11 mouse cellular contexts compared by ENCODE assay signal in genomic region chr9:63610231-63610630, GRCm38 (mm10). TPM values are rescaled to one million over a fixed set of nuclear protein-coding genes. Genes with fewer than 3 reads are reported as not detected.
DNase-seq lines count a peak whose midpoint lies in the region; ATAC-seq and TF ChIP-seq lines count a peak whose summit lies in the region.
"Had no signal": no experiment of that assay in that cellular context is flagged by ENCODE, and none has a peak within 500 bp of the region (broad histone marks: within the 10 kb centered on the region; RNA-seq: fewer than 3 reads in every experiment).

No protein-coding gene starts in this region.

- no peak; the same call in 1 of the 2 replicates for TF ChIP-seq CTCF in heart, postnatal 0 days (IDR thresholded peaks at IDR 0.05; ENCODE audit: low read depth)

- no peak for DNase-seq in heart, postnatal 0 days (ENCODE audit: low spot score)
- peak; percentile 78 for DNase-seq in midbrain, embryonic 11.5 days (ENCODE audit: low spot score, missing footprints)
- DNase-seq in layer of hippocampus, adult 9-11 months = no peak
- no peak for DNase-seq in heart, postnatal 36 days
- DNase-seq: cerebellum, adult 8-10 months had no signal

- peaks cover 43% of the 10 kb centered on the region for H3K4me1 ChIP-seq in heart, postnatal 0 days (ENCODE audit: control insufficient read depth, insufficient read depth)
- H3K4me1 ChIP-seq in heart, embryonic 12.5 days (replicated peaks) = peaks cover 43% of the 10 kb centered on the region
- peaks cover 28% of the 10 kb centered on the region for H3K4me1 ChIP-seq in midbrain, embryonic 11.5 days (ENCODE audit: control insufficient read depth, insufficient read depth, low read length)
- peaks cover 19% of the 10 kb centered on the region for H3K4me1 ChIP-seq in midbrain, embryonic 15.5 days
- peaks cover 59% of the 10 kb centered on the region for H3K4me1 ChIP-seq in embryonic facial prominence, embryonic 13.5 days
- peaks cover 43% of the 10 kb centered on the region for H3K4me1 ChIP-seq in neural tube, embryonic 15.5 days

- no peak overlapping the region for H3K4me2 ChIP-seq in heart, postnatal 0 days (ENCODE audit: low read depth, low read length)
- no peak overlapping the region for H3K4me2 ChIP-seq in heart, embryonic 12.5 days
- no peak overlapping the region for H3K4me2 ChIP-seq in midbrain, embryonic 11.5 days
- H3K4me2 ChIP-seq in midbrain, embryonic 15.5 days = no peak overlapping the region
- 0 out of 2 replicates have a peak overlapping the region, but pooled peaks have one; percentile 45 for H3K4me2 ChIP-seq in embryonic facial prominence, embryonic 13.5 days
- H3K4me2 ChIP-seq in neural tube, embryonic 15.5 days = no peak overlapping the region

- TF ChIP-seq EP300 in heart, postnatal 0 days (IDR thresholded peaks at IDR 0.05; ENCODE audit: low read depth) = no peak

- no peak overlapping the region for H3K9ac ChIP-seq in heart, postnatal 0 days (replicated peaks; ENCODE audit: low read depth, low read length)
- no peak overlapping the region for H3K9ac ChIP-seq in heart, embryonic 12.5 days
- H3K9ac ChIP-seq in midbrain, embryonic 11.5 days (ENCODE audit: low read length) = no peak overlapping the region
- H3K9ac ChIP-seq in midbrain, embryonic 15.5 days = no peak overlapping the region
- no peak overlapping the region for H3K9ac ChIP-seq in embryonic facial prominence, embryonic 13.5 days
- no peak overlapping the region for H3K9ac ChIP-seq in neural tube, embryonic 15.5 days (replicated peaks)
- H3K9ac ChIP-seq: midbrain, embryonic 12.5 days had no signal

- H3K27ac ChIP-seq in heart, postnatal 0 days (ENCODE audit: low read depth) = peak overlapping the region; percentile 81; the same call in 1 of the 2 replicates
- no peak overlapping the region for H3K27ac ChIP-seq in heart, embryonic 12.5 days (ENCODE audit: poor library complexity, severe bottlenecking)
- no peak overlapping the region for H3K27ac ChIP-seq in midbrain, embryonic 11.5 days (ENCODE audit: low read depth, low read length)
- H3K27ac ChIP-seq in midbrain, embryonic 15.5 days = no peak overlapping the region
- H3K27ac ChIP-seq in embryonic facial prominence, embryonic 13.5 days = peak overlapping the region; percentile 80
- 0 out of 2 replicates have a peak overlapping the region, but pooled peaks have one; percentile 15 for H3K27ac ChIP-seq in neural tube, embryonic 15.5 days (replicated peaks)
- H3K27ac ChIP-seq: midbrain, embryonic 12.5 days had no signal

- H3K36me3 ChIP-seq in heart, postnatal 0 days (replicated peaks; ENCODE audit: control insufficient read depth, insufficient read depth, low read length) = no peaks in the 10 kb centered on the region
- no peaks in the 10 kb centered on the region for H3K36me3 ChIP-seq in heart, embryonic 12.5 days
- no peaks in the 10 kb centered on the region for H3K36me3 ChIP-seq in midbrain, embryonic 11.5 days (ENCODE audit: control insufficient read depth, insufficient read depth, low read length)
- no peaks in the 10 kb centered on the region for H3K36me3 ChIP-seq in midbrain, embryonic 15.5 days (replicated peaks)
- H3K36me3 ChIP-seq in embryonic facial prominence, embryonic 13.5 days = no peaks in the 10 kb centered on the region
- no peaks in the 10 kb centered on the region for H3K36me3 ChIP-seq in neural tube, embryonic 15.5 days
- H3K36me3 ChIP-seq: midbrain, embryonic 12.5 days had no signal

- 91% methylated on average over 6 of the region's 6 CpGs for WGBS in heart, postnatal 0 days
- 90% methylated on average over 6 of the region's 6 CpGs for WGBS in heart, embryonic 12.5 days
- 88% methylated on average over 6 of the region's 6 CpGs for WGBS in midbrain, embryonic 11.5 days
- WGBS in midbrain, embryonic 15.5 days = 90% methylated on average over 6 of the region's 6 CpGs
- 80% methylated on average over 6 of the region's 6 CpGs for WGBS in embryonic facial prominence, embryonic 13.5 days
- 86% methylated on average over 6 of the region's 6 CpGs for WGBS in neural tube, embryonic 15.5 days

- no peaks in the 10 kb centered on the region for H3K9me3 ChIP-seq in heart, postnatal 0 days (replicated peaks; ENCODE audit: control insufficient read depth, low read length)
- no peaks in the 10 kb centered on the region for H3K9me3 ChIP-seq in heart, embryonic 12.5 days (replicated peaks)
- no peaks in the 10 kb centered on the region for H3K9me3 ChIP-seq in midbrain, embryonic 11.5 days (ENCODE audit: control insufficient read depth, low read length)
- H3K9me3 ChIP-seq in midbrain, embryonic 15.5 days = no peaks in the 10 kb centered on the region
- no peaks in the 10 kb centered on the region for H3K9me3 ChIP-seq in embryonic facial prominence, embryonic 13.5 days
- no peaks in the 10 kb centered on the region for H3K9me3 ChIP-seq in neural tube, embryonic 15.5 days (replicated peaks)
- H3K9me3 ChIP-seq: midbrain, embryonic 12.5 days had no signal

- H3K4me3 ChIP-seq in heart, postnatal 0 days (ENCODE audit: low read depth, low read length) = no peak overlapping the region
- H3K4me3 ChIP-seq in heart, embryonic 12.5 days = no peak overlapping the region
- no peak overlapping the region for H3K4me3 ChIP-seq in midbrain, embryonic 11.5 days (ENCODE audit: low read depth, low read length)
- H3K4me3 ChIP-seq in midbrain, embryonic 15.5 days = no peak overlapping the region
- no peak overlapping the region for H3K4me3 ChIP-seq in embryonic facial prominence, embryonic 13.5 days
- H3K4me3 ChIP-seq in neural tube, embryonic 15.5 days (replicated peaks) = no peak overlapping the region
- H3K4me3 ChIP-seq: midbrain, embryonic 12.5 days had no signal

- intact Hi-C loops in heart, postnatal 36 days (cut with DNase I) = loop anchor here (5.0 kb wide), 1 partner anchor 473 kb away; no protein-coding TSS in a partner anchor

- no peak for ATAC-seq in heart, postnatal 0 days (ENCODE audit: insufficient read depth, low read depth)
- ATAC-seq in heart, embryonic 12.5 days (ENCODE audit: insufficient number of reproducible peaks, low FRiP score) = no peak
- ATAC-seq in midbrain, embryonic 11.5 days (ENCODE audit: low FRiP score) = no peak
- no peak for ATAC-seq in midbrain, embryonic 15.5 days (replicated peaks)
- no peak for ATAC-seq in embryonic facial prominence, embryonic 13.5 days (ENCODE audit: insufficient number of reproducible peaks, insufficient read depth, low FRiP score, low TSS enrichment, low read depth)
- ATAC-seq in neural tube, embryonic 15.5 days (ENCODE audit: low FRiP score) = no peak

- H3K27me3 ChIP-seq in heart, postnatal 0 days (ENCODE audit: control insufficient read depth, insufficient read depth, low read length) = no peaks in the 10 kb centered on the region
- no peaks in the 10 kb centered on the region for H3K27me3 ChIP-seq in heart, embryonic 12.5 days (replicated peaks)
- no peaks in the 10 kb centered on the region for H3K27me3 ChIP-seq in midbrain, embryonic 11.5 days (ENCODE audit: control insufficient read depth, insufficient read depth, low read length)
- H3K27me3 ChIP-seq in midbrain, embryonic 15.5 days (replicated peaks) = no peaks in the 10 kb centered on the region
- no peaks in the 10 kb centered on the region for H3K27me3 ChIP-seq in embryonic facial prominence, embryonic 13.5 days
- no peaks in the 10 kb centered on the region for H3K27me3 ChIP-seq in neural tube, embryonic 15.5 days (replicated peaks)
- H3K27me3 ChIP-seq: midbrain, embryonic 12.5 days had no signal

RNA-seq across cellular contexts. Expression of gene Aagab, which starts 7.8 kb away (rescaled TPM):
- total RNA-seq in heart, postnatal 0 days (2014; rRNA removed; ENCODE audit: low replicate concordance) = 12.9 and 17.9 TPM in 2 replicates
- 23.3 and 23.5 TPM in 2 replicates for polyA plus RNA-seq in heart, postnatal 0 days (2015; fragmentation: Nextera tagmentation; extraction: Ambion mirVana)
- polyA plus RNA-seq in heart, embryonic 12.5 days (2016; fragmentation: Nextera tagmentation; extraction: Ambion mirVana) = 23.2 and 26.2 TPM in 2 replicates
- polyA plus RNA-seq in midbrain, embryonic 11.5 days (2014; fragmentation: Nextera tagmentation; extraction: Ambion mirVana) = 57.5 and 57.7 TPM in 2 replicates
- 61.0 and 62.9 TPM in 2 replicates for polyA plus RNA-seq in midbrain, embryonic 15.5 days (2015; fragmentation: Nextera tagmentation; extraction: Ambion mirVana)
- polyA plus RNA-seq in embryonic facial prominence, embryonic 13.5 days (2015; fragmentation: Nextera tagmentation; extraction: Ambion mirVana) = 28.0 and 28.9 TPM in 2 replicates
- 51.5 and 56.0 TPM in 2 replicates for polyA plus RNA-seq in neural tube, embryonic 15.5 days (2015; fragmentation: Nextera tagmentation; extraction: Ambion mirVana)
- 10 to 100 TPM; 16.8 to 17.7 TPM for total RNA-seq in heart, postnatal 36 days (2021)

RNA-seq across cellular contexts. Expression of gene Iqch, which starts 7.9 kb away (rescaled TPM):
- total RNA-seq in heart, postnatal 0 days (2014; rRNA removed; ENCODE audit: low replicate concordance) = not detected in 2 replicates
- polyA plus RNA-seq in heart, postnatal 0 days (2015; fragmentation: Nextera tagmentation; extraction: Ambion mirVana) = 0.03 and 0.04 TPM in 2 replicates
- polyA plus RNA-seq in heart, embryonic 12.5 days (2016; fragmentation: Nextera tagmentation; extraction: Ambion mirVana) = 0.08 TPM in 1 of 2 replicates, not detected in the other
- polyA plus RNA-seq in midbrain, embryonic 11.5 days (2014; fragmentation: Nextera tagmentation; extraction: Ambion mirVana) = 0.10 TPM in 1 of 2 replicates, not detected in the other
- polyA plus RNA-seq in midbrain, embryonic 15.5 days (2015; fragmentation: Nextera tagmentation; extraction: Ambion mirVana) = 0.04 and 0.09 TPM in 2 replicates
- polyA plus RNA-seq in embryonic facial prominence, embryonic 13.5 days (2015; fragmentation: Nextera tagmentation; extraction: Ambion mirVana) = 0.10 TPM in 1 of 2 replicates, not detected in the other
- 0.12 and 0.24 TPM in 2 replicates for polyA plus RNA-seq in neural tube, embryonic 15.5 days (2015; fragmentation: Nextera tagmentation; extraction: Ambion mirVana)
- not detected for total RNA-seq in heart, postnatal 36 days (2021)
- total RNA-seq: granulocyte monocyte progenitor cell, adult 5-6 weeks had no signal
- polyA plus RNA-seq: midbrain, embryonic 12.5 days had no signal

Comparison
In these comparisons a context has a peak if more than half of its experiments do, and no peak if none do; other contexts are left out.
1. H3K27ac ChIP-seq: peak in heart, postnatal 0 days (single experiment), embryonic facial prominence, embryonic 13.5 days (single experiment) and neural tube, embryonic 15.5 days (single experiment); none in heart, embryonic 12.5 days (single experiment), midbrain, embryonic 11.5 days (single experiment) and midbrain, embryonic 15.5 days (single experiment).